Mouse (Mus musculus): ENCODE results near the gene Eml1.

DNA sequence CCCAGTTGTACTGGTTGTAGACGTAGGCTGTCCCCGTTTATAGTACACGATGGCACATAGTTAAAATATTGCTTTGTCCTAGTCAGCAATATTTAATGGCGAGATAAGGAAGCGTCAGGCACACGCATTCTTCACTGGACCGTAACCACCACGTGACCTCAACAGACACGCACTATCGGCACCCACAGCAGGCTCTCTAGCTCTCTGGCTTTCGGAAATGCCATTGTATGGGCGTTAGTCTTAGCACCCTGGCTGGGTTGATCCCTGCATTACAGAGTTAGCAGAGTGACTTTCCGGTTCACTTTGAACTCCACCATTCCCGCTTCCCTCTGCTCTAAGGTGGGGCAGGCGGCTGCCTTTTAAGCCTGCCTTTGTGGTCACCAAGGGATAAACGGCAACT lies 132.8 kb downstream of the Eml1 start:
- TF ChIP-seq CHD2 (IDR thresholded peaks at IDR 0.05; ENCODE audit: low read depth, low read length) (no peak), ZC3H11A (IDR thresholded peaks at IDR 0.05; ENCODE audit: borderline replicate concordance, low read depth, low read length) (no peak)
